Mouse (Mus musculus) ovary, postnatal 14 days (tissue): Measurements from ENCODE around the gene Tec.
"Not testable (repeated sequence)": the region's sequence is repeated elsewhere in the genome, so short reads cannot be mapped to it uniquely, and the experiment has no call there.

Experiments
- DNase-seq: peaks from one replicate; pipeline ENCODE4 v3.0.0; 2022; ENCODE audit warnings: low spot score

Gene Tec

DNA sequence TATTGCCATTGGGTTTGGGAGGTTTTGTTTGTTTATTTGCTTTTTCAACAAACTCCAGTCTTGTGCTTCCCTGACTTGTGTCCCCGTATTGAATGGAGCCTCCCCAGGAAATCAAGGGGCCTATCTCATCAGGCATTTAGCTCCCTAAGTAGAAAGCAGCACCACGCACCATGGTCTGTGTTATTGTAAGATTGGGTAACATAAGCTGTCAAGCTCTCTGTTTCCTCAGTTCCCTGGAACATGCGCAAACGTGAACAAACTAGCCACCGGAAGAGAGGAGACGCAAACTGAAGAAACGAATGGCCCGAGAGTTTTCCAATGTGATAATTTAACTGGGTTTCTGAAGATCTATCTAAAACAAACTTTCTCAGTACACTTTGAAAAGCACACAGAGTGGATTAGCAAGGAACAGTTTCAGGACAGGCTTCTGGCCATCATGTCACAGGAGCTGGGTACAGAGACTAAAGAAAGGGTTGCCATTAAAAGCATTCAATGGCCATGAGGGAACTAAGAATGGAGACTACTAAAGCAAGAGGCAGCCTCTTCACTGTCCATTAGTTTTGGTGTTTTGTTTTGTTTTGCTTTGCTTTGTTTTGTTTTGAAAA lies 48.1 kb downstream of the Tec start:
- no peak for DNase-seq

GRCm38 (mm10) chr5:72818513-72819180 lies 49.6 kb downstream of the Tec start:
- no peak for DNase-seq

- DNase-seq, result no peak
Measured at GRCm38 (mm10) chr5:72817523-72818091, 50.7 kb downstream of the Tec start.

DNA sequence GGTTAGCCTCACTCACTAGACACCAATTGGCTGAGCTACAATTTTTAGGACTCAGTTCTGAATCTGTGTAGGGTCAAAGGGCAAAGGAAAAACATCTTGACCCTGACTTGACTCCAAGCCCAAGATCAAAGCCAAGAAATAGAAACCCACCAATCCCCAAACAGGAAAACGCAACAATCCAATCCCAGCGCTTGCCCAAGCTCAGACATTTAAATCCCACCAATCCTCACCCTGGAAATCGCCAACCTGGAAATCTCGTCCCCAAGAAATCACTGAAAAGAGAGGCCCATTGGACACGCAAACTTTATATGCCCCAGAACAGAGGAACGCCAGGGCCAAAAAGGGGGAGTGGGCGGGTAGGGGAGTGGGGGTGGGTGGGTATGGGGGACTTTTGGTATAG lies 51.3 kb downstream of the Tec start:
- DNase-seq, result not testable (repeated sequence)

- DNase-seq, result no peak
Measured at GRCm38 (mm10) chr5:72816491-72816890, 51.8 kb downstream of the Tec start.

GRCm38 (mm10) chr5:72816046-72816445 lies 52.2 kb downstream of the Tec start:
- no peak for DNase-seq

DNA sequence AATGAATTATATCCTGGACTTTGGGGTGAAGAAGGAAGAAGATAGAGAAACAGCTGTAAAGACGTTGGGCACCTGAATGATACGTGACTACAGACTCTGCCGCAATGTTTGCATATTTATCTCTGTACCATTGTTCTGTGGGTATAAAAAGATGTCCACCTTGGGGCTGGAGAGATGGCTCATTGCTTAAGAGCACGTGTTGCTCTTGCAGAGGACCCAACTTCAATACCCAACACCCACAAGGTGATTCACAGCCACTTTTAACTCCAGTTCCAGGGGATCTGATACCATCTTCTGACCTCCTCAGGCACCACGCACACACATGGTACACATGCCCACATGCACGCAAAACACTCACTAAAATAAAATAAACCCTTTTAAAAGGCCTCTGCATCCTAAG lies 52.9 kb downstream of the Tec start:
- DNase-seq, result no peak

- DNase-seq, result no peak
Measured at GRCm38 (mm10) chr5:72814072-72814471, 54.2 kb downstream of the Tec start.

DNA sequence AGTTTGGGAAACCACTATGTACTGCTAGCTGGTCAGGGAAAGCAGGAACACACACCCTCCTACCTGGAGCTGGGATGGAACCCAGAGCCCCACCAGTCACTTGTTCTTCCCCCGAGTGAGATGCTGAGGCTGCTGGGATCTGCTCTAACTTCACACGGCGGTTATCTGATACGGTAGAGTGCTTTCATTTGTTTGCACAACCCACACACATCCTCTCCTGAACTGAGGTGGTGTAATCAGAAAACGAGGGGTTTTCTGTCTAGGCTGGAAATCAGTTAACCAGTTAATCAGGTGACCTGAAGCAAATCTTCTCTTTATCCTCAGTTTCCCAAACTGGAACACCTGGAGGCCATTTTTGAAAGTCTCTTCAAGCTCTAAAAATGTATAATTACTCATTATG lies 55.4 kb downstream of the Tec start:
- no peak for DNase-seq

DNA sequence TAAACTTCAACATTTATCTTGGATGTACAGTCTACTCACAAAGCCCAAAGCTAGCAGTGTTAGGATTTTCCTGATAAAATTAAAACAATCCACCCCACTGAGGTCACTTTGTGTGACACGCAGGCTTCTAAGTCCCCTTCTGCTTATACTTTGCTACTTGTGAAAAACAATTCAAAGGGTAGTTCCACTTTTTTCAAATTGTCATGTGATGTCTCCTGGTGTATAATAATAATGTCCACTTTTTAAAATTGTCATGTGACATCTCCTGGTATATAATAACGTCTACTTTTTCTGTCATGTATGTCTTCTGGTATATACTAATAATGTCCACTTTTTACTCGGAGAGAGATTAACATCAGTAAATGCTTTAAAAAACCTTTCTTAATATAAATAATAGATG lies 56.0 kb downstream of the Tec start:
- DNase-seq, result no peak

- no peak for DNase-seq
Measured at GRCm38 (mm10) chr5:72811397-72811796, 56.9 kb downstream of the Tec start.

DNA sequence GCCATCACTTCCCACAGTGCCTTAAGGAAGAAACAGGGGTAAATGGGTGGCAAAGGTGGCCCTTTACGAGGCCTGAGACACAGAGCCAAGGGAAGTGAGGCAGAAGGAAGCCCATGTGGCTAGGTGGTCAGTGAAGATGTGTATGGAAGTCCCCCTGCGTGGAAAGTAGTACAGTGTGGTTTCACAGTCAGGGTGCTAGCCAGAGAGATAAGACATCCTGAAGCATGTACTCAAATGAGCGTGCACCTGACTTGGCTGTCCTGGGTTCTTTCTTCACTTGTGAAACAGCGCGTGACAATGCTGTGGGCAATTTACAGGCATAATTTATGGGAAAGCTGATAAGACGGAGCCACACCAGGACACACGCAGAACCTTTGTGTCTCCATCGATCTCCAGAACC lies 57.3 kb downstream of the Tec start:
- DNase-seq, result no peak

DNA sequence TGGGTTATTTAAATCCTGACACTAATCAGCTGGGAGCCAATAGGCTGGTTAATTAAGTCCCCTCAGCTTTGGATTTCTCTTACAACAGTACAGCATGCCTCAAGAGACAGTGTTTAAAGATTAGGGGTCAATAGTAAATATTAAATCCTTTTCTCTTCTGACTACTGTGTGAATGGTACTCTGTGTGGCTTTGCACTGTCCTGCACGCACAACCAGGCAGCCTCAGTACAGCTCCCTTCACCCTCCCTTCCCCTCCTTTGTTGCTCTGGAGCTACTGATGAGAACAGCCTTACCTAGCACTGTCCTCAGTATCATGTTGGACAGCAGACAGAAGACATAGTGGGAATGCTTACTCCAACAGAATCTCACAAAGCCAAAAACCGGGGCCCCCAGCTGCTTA lies 58.8 kb downstream of the Tec start:
- DNase-seq, result no peak

DNA sequence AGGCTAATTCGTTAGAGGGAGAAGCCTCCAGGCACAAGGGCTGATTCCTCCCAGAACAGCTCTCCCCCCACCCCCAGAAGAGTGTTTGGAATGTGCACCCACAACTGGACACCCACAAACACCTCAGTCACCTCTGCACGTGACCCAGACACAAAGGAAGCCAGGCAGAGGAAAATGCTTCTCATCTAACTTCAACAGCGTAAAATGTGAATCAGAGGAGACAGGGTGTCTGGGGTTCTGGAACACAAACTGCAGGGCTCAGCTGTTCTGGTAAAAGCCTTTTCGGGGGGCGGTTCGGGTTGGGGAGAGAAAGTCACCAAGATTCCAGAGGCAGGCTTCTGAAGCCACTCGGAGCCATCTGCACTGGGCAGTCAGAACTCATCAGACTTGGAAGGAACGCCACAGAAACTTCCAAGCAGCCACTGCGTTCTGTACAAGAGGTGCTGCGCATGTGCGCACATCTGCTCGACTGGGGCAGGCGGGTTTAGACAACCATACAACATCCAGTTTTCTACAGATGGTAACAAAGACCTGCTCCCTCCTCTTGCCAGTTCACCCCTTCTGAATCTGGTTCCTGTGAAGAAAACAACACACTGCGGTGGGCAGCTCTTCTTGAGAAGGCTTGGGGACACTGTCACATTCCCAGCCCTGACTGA lies 59.7 kb downstream of the Tec start:
- DNase-seq, result no peak

GRCm38 (mm10) chr5:72802851-72803250 lies 65.4 kb downstream of the Tec start:
- no peak for DNase-seq

GRCm38 (mm10) chr5:72798563-72798962 lies 69.7 kb downstream of the Tec start:
- no peak for DNase-seq

DNA sequence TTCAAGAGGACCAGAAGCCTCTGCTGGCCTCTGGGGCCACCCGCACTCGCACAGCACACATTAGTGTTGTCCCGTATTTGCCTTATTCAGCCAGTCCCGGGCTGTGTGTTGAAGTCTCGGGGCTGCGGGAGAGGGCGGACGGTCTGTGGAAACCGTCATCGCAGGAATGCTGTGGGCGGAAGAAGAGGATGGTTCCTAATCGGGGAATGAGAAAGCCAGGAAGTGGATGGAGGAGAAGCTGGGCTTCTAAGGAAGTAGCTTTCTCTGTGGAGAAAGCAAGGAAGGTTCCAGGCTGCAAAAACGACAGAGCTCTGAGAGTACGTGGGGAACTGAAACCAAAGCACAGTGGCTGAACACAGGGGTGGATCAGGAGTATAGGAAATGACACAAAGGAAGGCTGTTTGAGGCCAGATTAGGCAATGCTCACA lies 72.1 kb downstream of the Tec start:
- DNase-seq, result peak; percentile 15

DNA sequence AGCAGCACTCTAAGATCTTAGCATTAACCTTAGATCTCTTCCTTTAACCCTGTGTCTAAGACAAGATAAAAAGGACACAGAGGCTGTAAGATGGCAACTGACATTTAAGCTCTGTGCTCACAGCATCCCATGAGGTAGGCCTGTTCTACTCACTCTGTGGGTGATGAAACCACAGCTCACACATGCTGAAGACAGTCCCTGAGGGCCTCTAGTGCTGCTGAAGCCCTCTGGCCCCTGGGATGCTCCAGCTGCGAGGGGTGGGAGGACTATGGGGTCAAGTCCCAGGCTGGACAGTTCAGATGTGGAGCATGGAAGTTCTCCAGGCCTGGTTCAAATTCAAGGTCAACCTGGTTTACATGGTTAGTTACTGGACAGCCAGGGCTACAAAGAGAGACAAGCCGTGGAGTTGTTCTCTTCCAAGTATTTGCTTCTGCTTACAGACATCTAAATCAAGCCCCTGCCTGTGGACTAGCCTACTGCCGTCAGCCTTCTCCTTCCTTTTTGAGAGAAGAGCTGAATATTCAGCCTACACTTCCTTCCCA lies 74.9 kb downstream of the Tec start:
- no peak for DNase-seq

DNA sequence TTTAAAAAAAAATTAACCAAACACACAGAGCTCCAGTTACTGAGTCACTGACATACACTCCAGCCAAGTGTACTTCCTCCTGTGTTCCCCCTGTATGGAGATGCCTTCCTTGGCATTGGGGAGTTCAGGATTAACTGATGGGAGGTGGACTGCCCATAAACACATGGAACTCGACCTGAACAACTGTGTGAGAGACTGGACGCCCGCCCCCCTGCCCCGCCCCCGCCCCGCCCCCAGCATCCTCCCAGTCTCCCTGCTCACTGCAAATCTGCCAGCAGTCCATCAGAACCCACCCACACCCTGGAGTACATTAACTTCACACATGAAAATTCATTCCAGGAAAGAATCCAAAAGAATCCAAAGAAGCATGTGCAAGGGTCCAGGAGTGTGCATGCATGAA lies 76.5 kb downstream of the Tec start:
- DNase-seq, result no peak

- no peak for DNase-seq
Measured at GRCm38 (mm10) chr5:72791386-72791785, 76.9 kb downstream of the Tec start.

DNA sequence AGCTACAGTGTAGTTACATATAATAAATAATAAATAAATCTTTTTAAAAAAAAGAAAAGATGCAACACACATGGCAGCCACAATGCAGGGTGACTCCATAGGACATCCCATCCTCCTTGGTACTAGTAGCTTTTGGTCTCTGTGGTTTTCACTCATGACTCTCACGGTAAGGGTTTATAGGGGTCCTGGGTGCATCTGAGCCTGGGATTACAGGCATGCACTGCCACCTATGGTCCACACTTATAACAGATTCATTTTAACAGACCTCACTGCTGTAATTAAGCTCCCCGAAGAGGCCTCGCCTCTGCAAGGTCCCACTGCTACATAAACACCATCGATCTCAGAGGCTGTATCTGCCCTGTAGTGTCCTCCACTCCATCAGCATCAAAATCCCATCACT lies 82.8 kb downstream of the Tec start:
- no peak for DNase-seq

- DNase-seq, result no peak
Measured at GRCm38 (mm10) chr5:72784719-72785118, 83.6 kb downstream of the Tec start.

DNA sequence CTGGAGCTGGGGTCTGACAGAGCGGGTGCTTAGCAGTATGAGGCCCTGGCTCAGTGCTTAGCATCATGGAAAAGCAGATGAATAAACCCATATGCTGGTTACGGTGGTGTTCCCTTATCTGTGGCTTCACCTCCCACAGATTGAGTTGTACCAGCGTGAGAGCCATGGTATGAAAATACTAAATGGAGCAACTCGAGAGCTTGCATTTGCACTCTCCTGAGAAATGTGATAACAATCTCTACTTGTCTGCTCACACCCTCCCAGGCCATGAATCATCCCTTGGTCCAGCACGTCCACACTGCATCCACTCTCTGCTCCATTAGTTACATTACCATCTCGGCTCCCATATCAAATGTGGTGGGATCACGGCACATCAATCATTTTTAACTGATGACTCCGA lies 84.3 kb downstream of the Tec start:
- DNase-seq, result no peak
